Mouse (Mus musculus) intestine, embryonic 16.5 days (tissue): ENCODE measurements around the gene Acly. TPM values are rescaled to one million over a fixed set of nuclear protein-coding genes. Genes with fewer than 3 reads are reported as not detected.

Experiments
- ATAC-seq: fragments of 200-750 bp; cut with Nextera tagmentation; 2 replicates; pipeline ENCODE4 v1.8.0; 2017; ENCODE audit warnings: moderate TSS enrichment, moderate library complexity
- H3K27ac ChIP-seq: fragments of 300-500 bp; sonication (generic); 2 replicates; pipeline ENCODE4 v1.5.1; 2014; ENCODE audit warnings: mild to moderate bottlenecking, low read length
- H3K27me3 ChIP-seq: fragments of 300-500 bp; sonication (generic); replicated peaks from 2 replicates; pipeline ENCODE4 v1.6.1; 2014; ENCODE audit warnings: low read length, control low read depth, mixed read lengths; ENCODE audit not compliant: control insufficient read depth, insufficient read depth
- H3K36me3 ChIP-seq: fragments of 300-500 bp; sonication (generic); 2 replicates; pipeline ENCODE4 v1.6.1; 2014; ENCODE audit warnings: low read length, control low read depth; ENCODE audit not compliant: control insufficient read depth, insufficient read depth
- H3K4me1 ChIP-seq: fragments of 300-500 bp; sonication (generic); 2 replicates; pipeline ENCODE4 v1.6.1; 2014; ENCODE audit warnings: low read length, control low read depth, mixed read lengths; ENCODE audit not compliant: control insufficient read depth, insufficient read depth
- H3K4me2 ChIP-seq: fragments of 300-500 bp; sonication (generic); 2 replicates; pipeline ENCODE4 v1.6.1; 2014; ENCODE audit warnings: low read depth, low read length, control low read depth
- H3K4me3 ChIP-seq: fragments of 300-500 bp; sonication (generic); 2 replicates; pipeline ENCODE4 v1.5.1; 2014; ENCODE audit warnings: mild to moderate bottlenecking, low read length
- H3K9ac ChIP-seq: fragments of 300-500 bp; sonication (generic); 2 replicates; pipeline ENCODE4 v1.6.1; 2014; ENCODE audit warnings: low read depth, low read length
- H3K9me3 ChIP-seq: fragments of 300-500 bp; sonication (generic); 2 replicates; pipeline ENCODE4 v1.6.1; 2016; ENCODE audit warnings: low read length, control low read depth; ENCODE audit not compliant: control insufficient read depth
- WGBS: fragments of 180-500 bp; shearing (Covaris S2); extraction: QIAGEN DNeasy Blood & Tissue Kit; methylation state at CpG from one replicate; pipeline ENCODE4 v1.1.7; 2014; 5-methylcytosine and 5-hydroxymethylcytosine counted together
- polyA plus RNA-seq: library from polyadenylated mRNA; unstranded; fragments of >200 nt; fragmentation: Nextera tagmentation; extraction: Ambion mirVana; gene quantifications from 2 replicates; pipeline ENCODE4 v1.2.1, GENCODE M21; 2015

Acly gene
- polyA plus RNA-seq, 1 experiment from 2014 or later = 132 TPM

DNA sequence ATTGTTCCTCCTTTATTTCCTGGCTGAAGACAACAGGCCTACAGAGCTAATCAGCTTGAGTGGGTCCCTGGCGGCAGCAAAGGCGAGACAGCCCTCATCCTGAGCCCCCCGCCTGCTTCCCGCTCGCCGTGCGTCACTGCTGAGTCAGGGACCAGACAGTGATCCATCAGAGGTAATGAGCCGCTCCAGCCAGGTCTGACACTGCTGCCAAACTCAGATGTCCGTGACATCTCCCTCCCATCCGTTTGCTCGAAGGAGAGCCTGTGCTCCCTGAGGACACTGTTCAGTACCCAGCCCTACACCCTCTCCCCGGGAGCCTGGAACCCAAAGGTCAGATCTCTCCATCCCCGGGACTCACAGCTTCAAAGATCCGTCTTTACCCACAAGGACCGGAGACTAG, 7.0 kb downstream of the Acly start:
- no peak overlapping the region for H3K4me3 ChIP-seq
- H3K27ac ChIP-seq = no peak overlapping the region
- H3K9me3 ChIP-seq = no peaks in the 10 kb centered on the region
- H3K4me1 ChIP-seq = peaks cover 43% of the 10 kb centered on the region
- no peaks in the 10 kb centered on the region for H3K27me3 ChIP-seq
- no peak overlapping the region for H3K9ac ChIP-seq
- no peak overlapping the region for H3K4me2 ChIP-seq
- 71% methylated on average over 15 of the region's 15 CpGs for WGBS
- H3K36me3 ChIP-seq = peaks cover 18% of the 10 kb centered on the region
- no peak for ATAC-seq

GRCm38 (mm10) chr11:100519188-100519587, 8.6 kb downstream of the Acly start:
- H3K9me3 ChIP-seq = no peaks in the 10 kb centered on the region
- H3K4me3 ChIP-seq = no peak overlapping the region
- peak overlapping the region; percentile 59 for H3K27ac ChIP-seq
- H3K36me3 ChIP-seq = peaks cover 27% of the 10 kb centered on the region
- no peaks in the 10 kb centered on the region for H3K27me3 ChIP-seq
- peaks cover 27% of the 10 kb centered on the region for H3K4me1 ChIP-seq
- H3K9ac ChIP-seq = no peak overlapping the region
- WGBS = 57% methylated on average over 7 of the region's 7 CpGs
- ATAC-seq = peak; percentile 14; the same call in 1 of the 2 replicates
- no peak overlapping the region for H3K4me2 ChIP-seq

DNA sequence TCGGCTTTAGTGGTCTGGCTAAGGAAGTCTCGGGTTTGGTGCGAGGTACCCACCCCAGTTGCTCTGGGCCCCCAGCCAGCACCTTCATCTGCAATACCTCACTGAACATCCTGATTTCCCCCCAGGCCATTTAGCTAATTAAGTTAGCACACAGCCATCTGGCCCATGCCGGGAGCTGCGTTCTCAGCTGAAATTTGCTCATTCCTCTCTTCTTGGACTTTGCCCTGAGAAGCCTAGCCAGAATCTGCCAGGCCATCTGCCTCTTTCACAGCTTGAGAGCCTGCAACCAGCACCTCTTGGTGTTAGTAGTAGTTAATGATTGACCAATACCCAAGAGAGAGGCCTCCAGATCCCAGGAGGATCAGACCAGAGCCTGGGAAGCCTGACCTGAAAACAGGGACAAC, 9.6 kb downstream of the Acly start:
- Histone ChIP-seq H3K27ac (peak overlapping the region; percentile 51), H3K36me3 (peaks cover 26% of the 10 kb centered on the region), H3K27me3 (no peaks in the 10 kb centered on the region), H3K4me2 (no peak overlapping the region), H3K9me3 (no peaks in the 10 kb centered on the region), H3K4me1 (peaks cover 24% of the 10 kb centered on the region), H3K4me3 (no peak overlapping the region), H3K9ac (no peak overlapping the region)
- 35% methylated on average over 5 of the region's 5 CpGs for WGBS
- ATAC-seq = peak; percentile 94

DNA sequence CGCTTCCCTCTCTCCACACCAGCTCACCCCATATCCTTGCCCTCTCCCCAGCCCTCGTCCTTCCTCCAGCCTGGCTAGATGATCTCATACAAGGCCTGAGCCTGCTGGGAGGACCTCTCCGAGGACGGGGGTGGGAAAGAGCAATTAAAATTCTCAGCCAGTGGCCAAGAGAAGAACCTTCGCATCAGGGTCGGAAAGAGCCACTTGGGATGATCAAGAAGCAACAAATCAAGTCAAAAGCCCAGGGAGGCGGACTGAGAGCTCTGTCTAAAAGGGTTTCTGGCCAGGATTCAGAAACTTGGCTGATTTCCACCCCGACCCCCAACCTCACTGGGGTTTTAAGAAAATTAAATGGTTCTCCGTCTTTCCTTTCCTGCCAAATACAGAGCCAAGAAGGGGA, 11.5 kb downstream of the Acly start:
- Histone ChIP-seq H3K27ac (no peak overlapping the region), H3K36me3 (peaks cover 13% of the 10 kb centered on the region)

DNA sequence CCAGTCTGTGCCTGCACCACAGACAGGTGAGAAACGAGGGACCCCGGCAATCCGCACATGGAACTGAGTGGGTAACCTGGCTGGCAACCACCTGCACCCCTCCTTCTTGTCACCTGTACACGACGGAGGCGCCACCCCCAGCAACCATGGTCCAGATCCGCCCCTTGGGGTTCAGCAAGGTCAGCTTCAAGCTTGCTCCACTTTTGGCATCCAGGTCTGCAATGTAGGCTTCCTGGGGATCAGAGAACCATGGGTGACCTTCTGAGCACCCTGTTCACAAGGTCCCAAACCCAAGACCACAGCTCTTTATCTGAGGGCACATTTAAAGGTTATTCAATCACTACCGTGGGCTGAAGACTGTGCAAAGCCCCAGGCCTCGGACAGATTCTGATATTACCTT, 12.0 kb downstream of the Acly start:
- Histone ChIP-seq H3K36me3 (peaks cover 13% of the 10 kb centered on the region), H3K9ac (no peak overlapping the region), H3K4me1 (peaks cover 24% of the 10 kb centered on the region), H3K27ac (peak overlapping the region; percentile 4; the same call in 1 of the 2 replicates), H3K4me3 (no peak overlapping the region), H3K27me3 (no peaks in the 10 kb centered on the region), H3K4me2 (no peak overlapping the region), H3K9me3 (no peaks in the 10 kb centered on the region)
- WGBS = 88% methylated on average over 9 of the region's 9 CpGs
- ATAC-seq = no peak

More for the DNA sequence above, 11.5 kb downstream of the Acly start:
- H3K4me2 ChIP-seq = no peak overlapping the region
- H3K27me3 ChIP-seq = no peaks in the 10 kb centered on the region
- peaks cover 24% of the 10 kb centered on the region for H3K4me1 ChIP-seq
- no peaks in the 10 kb centered on the region for H3K9me3 ChIP-seq
- ATAC-seq = no peak
- 55% methylated on average over 9 of the region's 9 CpGs for WGBS
- no peak overlapping the region for H3K4me3 ChIP-seq
- no peak overlapping the region for H3K9ac ChIP-seq

DNA sequence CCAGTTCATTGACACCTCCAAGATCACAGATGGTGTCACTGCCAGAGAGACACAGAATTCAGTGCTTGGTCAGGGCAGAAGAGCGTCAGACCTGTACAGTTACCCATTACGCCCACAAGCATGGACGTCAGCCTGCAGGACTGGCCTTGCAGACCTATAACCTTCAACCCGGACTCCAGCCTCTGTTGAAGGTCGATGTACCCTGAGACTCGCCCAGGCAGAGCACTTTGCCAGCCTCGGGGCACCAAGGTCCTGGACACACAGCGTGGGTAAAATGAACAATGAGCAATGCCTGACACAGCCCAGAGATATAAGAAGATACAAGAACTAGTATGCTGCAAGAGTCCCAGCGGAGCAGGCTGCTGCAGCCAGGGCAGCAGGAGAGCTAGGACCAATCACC, 12.7 kb downstream of the Acly start:
- no peak for ATAC-seq
- H3K4me3 ChIP-seq = no peak overlapping the region
- H3K4me1 ChIP-seq = peaks cover 24% of the 10 kb centered on the region
- H3K9me3 ChIP-seq = no peaks in the 10 kb centered on the region
- peaks cover 11% of the 10 kb centered on the region for H3K36me3 ChIP-seq
- H3K4me2 ChIP-seq = no peak overlapping the region
- no peak overlapping the region for H3K9ac ChIP-seq
- no peaks in the 10 kb centered on the region for H3K27me3 ChIP-seq
- H3K27ac ChIP-seq = no peak overlapping the region
- WGBS = 89% methylated on average over 9 of the region's 9 CpGs

GRCm38 (mm10) chr11:100513716-100514115, 14.1 kb downstream of the Acly start:
- H3K27me3 ChIP-seq = no peaks in the 10 kb centered on the region
- no peak overlapping the region for H3K4me2 ChIP-seq
- H3K36me3 ChIP-seq = peaks cover 11% of the 10 kb centered on the region
- H3K9me3 ChIP-seq = no peaks in the 10 kb centered on the region
- 86% methylated on average over 10 of the region's 10 CpGs for WGBS
- ATAC-seq = no peak
- no peak overlapping the region for H3K9ac ChIP-seq
- no peak overlapping the region for H3K4me3 ChIP-seq
- H3K27ac ChIP-seq = no peak overlapping the region
- peaks cover 16% of the 10 kb centered on the region; the same call in 1 of the 2 replicates for H3K4me1 ChIP-seq

DNA sequence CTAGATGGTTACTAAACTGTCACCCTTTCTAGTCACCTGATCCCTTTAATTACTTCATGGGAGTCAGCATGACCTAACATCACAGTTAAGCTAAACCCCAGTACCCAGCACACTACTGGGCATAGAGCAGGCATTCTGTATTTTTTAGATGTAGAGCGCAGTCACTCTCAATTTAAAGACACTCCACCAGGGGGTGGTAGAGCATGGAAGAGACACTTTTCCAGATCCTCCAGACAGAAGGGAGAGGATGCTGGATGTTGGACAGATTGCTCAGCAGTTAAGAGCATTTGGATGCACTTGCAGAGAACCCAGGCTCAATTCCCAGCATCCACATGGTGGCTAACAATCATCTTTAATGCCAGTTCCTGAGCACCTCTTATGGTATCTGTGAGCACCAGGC, 15.4 kb downstream of the Acly start:
- Histone ChIP-seq H3K27ac (no peak overlapping the region), H3K27me3 (no peaks in the 10 kb centered on the region), H3K4me2 (no peak overlapping the region), H3K4me1 (0 out of 2 replicates have a peak, but pooled peaks cover 5% of the 10 kb centered on the region), H3K36me3 (peaks cover 14% of the 10 kb centered on the region), H3K4me3 (no peak overlapping the region), H3K9me3 (no peaks in the 10 kb centered on the region), H3K9ac (no peak overlapping the region)
- ATAC-seq = no peak
- WGBS = 92% methylated on average over 1 of the region's 1 CpGs

DNA sequence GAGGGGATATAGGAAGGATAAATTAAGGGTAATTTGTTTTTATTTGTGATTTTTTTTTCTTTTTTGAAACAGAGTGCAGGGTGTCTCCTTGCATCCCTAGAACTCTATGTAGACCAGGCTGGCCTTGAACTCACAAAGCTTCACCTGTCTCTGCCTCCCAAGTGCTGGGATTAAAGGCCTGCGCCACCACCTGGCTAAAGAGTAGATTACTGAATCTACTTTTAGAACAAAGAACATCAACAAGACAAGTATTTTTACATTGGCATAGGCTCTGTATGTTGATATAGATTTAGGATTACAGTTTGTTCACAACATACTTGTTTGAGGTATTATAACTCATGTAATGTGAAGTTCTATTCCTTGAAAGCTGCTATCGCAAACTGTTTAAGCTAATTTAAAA, 17.2 kb downstream of the Acly start:
- H3K27ac ChIP-seq = no peak overlapping the region
- no peak for ATAC-seq
- H3K4me2 ChIP-seq = no peak overlapping the region
- 94% methylated on average over 2 of the region's 2 CpGs for WGBS
- H3K4me3 ChIP-seq = no peak overlapping the region
- H3K36me3 ChIP-seq = peaks cover 22% of the 10 kb centered on the region
- H3K9me3 ChIP-seq = no peaks in the 10 kb centered on the region
- H3K9ac ChIP-seq = no peak overlapping the region
- H3K4me1 ChIP-seq = no peaks in the 10 kb centered on the region
- no peaks in the 10 kb centered on the region for H3K27me3 ChIP-seq

DNA sequence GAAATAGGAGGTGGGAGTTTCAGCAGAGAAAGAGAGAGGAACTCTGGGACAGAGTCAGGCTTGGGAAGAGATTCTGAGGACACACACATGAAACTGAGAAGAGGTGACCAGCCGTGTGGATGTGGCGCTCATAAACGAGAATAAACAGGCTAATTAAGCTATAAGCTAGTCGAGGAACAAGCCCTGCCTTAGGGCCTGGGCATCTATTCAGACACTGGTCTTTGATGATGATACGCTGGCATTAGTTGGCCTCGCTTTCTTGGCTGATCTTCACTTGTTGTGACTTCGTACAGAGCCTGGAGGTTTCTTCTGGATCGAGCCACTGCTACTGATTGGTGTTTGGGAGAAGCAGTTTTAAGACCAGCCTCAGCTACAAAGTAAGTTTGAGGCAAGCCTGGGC, 21.8 kb downstream of the Acly start:
- 90% methylated on average over 8 of the region's 8 CpGs for whole genome bisulfite sequencing
- Histone ChIP-seq H3K9ac (no peak overlapping the region), H3K4me1 (no peaks in the 10 kb centered on the region), H3K4me2 (no peak overlapping the region), H3K27me3 (no peaks in the 10 kb centered on the region), H3K4me3 (no peak overlapping the region), H3K36me3 (peaks cover 21% of the 10 kb centered on the region), H3K9me3 (no peaks in the 10 kb centered on the region), H3K27ac (no peak overlapping the region)
- ATAC-seq = no peak
